Mouse (Mus musculus): Measurements from ENCODE around the gene Ghrl. TPM values are rescaled to one million over a fixed set of nuclear protein-coding genes. Genes with fewer than 3 reads are reported as not detected.

The Ghrl gene
- polyA plus RNA-seq, 1 experiment: not detected

DNA sequence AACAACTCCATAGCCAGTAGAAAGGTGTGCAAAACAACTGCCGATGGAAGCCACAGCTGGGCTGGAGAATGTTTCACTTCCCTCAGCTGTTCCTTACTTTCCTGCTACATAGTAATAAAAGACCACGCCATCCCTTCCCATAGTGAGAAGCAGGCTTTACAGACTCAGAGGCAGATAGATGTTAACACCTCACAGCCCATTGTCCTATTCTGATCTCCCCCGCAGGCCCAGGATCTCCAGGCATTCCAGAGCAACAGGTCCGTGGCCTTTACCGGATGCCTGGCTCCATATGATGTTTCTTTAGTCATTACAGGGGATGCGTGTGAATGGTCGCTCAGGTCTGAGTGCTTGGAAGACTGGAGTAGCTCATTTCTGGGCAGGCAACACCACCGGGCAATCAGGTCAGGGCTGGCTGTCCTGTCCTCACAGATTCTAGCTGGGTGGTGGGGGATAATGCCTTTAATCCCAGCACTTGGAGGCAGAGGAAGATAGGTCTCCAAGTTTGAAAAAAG is 52.0 kb downstream of the Ghrl start:
- WGBS: 83% methylated on average over 8 of the region's 8 CpGs
- TF ChIP-seq POLR2A (IDR thresholded peaks at IDR 0.05; ENCODE audit: borderline replicate concordance, control insufficient read depth, low read depth, low read length) (no peak), CTCF (IDR thresholded peaks at IDR 0.05; ENCODE audit: control insufficient read depth, insufficient read depth, low read length) (no peak)
- Histone ChIP-seq H3K4me1 (ENCODE audit: control insufficient read depth, insufficient read depth, low read length) (peaks cover 21% of the 10 kb centered on the region), H3K4me3 (replicated peaks; ENCODE audit: control insufficient read depth, low read depth, low read length) (no peak overlapping the region), H3K27ac (ENCODE audit: control insufficient read depth, insufficient read depth, low read depth, low read length, poor library complexity) (no peak overlapping the region)

Other genes starting within 250 kb of the Ghrl start
- gene Il17rc, start 248.5 kb downstream of the Ghrl start, polyA plus RNA-seq (2011; ENCODE audit: insufficient read depth, insufficient read length, low replicate concordance, missing spikeins): not detected in 2 replicates
- 4.7 and 13.4 TPM in 2 replicates for gene Creld1, start 236.6 kb downstream of the Ghrl start, polyA plus RNA-seq (2011; ENCODE audit: insufficient read depth, insufficient read length, low replicate concordance, missing spikeins)
- gene Prrt3, start 217.9 kb downstream of the Ghrl start, polyA plus RNA-seq (2011; ENCODE audit: insufficient read depth, insufficient read length, low replicate concordance, missing spikeins): 0.80 TPM in 1 of 2 replicates, not detected in the other
- 16.7 and 30.2 TPM in 2 replicates for gene Emc3, start 188.2 kb downstream of the Ghrl start, polyA plus RNA-seq (2011; ENCODE audit: insufficient read depth, insufficient read length, low replicate concordance, missing spikeins)
- gene Fancd2, start 188.2 kb downstream of the Ghrl start, polyA plus RNA-seq (2011; ENCODE audit: insufficient read depth, insufficient read length, low replicate concordance, missing spikeins): 11.0 and 13.2 TPM in 2 replicates
- not detected in 2 replicates for gene Fancd2os, start 119.2 kb downstream of the Ghrl start, polyA plus RNA-seq (2011; ENCODE audit: insufficient read depth, insufficient read length, low replicate concordance, missing spikeins)
- 65.5 and 112 TPM in 2 replicates for gene Brk1, start 115.1 kb downstream of the Ghrl start, polyA plus RNA-seq (2011; ENCODE audit: insufficient read depth, insufficient read length, low replicate concordance, missing spikeins)
- gene Vhl, start 95.9 kb downstream of the Ghrl start, polyA plus RNA-seq (2011; ENCODE audit: insufficient read depth, insufficient read length, low replicate concordance, missing spikeins): 38.5 and 66.7 TPM in 2 replicates
- 10.0 and 11.9 TPM in 2 replicates for gene Irak2, start 81.4 kb downstream of the Ghrl start, polyA plus RNA-seq (2011; ENCODE audit: insufficient read depth, insufficient read length, low replicate concordance, missing spikeins)
- 61.3 and 112 TPM in 2 replicates for gene Tatdn2, start 22.8 kb downstream of the Ghrl start, polyA plus RNA-seq (2011; ENCODE audit: insufficient read depth, insufficient read length, low replicate concordance, missing spikeins)
- 33.7 and 56.3 TPM in 2 replicates for gene Sec13, start 20.9 kb upstream of the Ghrl start, polyA plus RNA-seq (2011; ENCODE audit: insufficient read depth, insufficient read length, low replicate concordance, missing spikeins)

All from bone marrow, adult 2 months (tissue).